Mouse (Mus musculus): ENCODE measurements around the gene Cyp4f39.

DNA sequence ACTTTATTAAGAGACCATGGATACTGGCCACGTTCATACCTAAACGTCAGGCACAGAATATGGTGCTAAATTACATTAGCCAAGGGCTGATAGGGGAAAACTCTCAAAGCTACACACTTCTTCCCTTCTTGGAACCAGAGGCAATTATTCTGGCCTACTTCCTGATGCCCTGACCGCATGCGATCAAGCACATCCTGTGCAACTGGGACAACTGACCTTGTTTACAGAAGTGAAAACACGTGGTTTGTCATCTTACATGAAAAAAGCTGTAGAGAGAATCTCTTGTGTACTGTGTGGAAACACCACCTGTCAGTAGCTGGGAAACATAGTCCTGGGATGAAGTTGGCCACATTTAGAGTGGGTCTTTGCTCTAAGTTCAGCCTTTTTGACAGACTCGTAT, 81.5 kb downstream of the Cyp4f39 start:
- TF ChIP-seq CTCF (IDR thresholded peaks at IDR 0.05; ENCODE audit: extremely low read depth, insufficient read depth, low read length) (no peak), POLR2A (IDR thresholded peaks at IDR 0.05; ENCODE audit: extremely low read depth, insufficient read depth, low read length) (no peak)

All from cortical plate, adult 2 months (tissue).